Mouse (Mus musculus): ENCODE data around the gene Pax3. TPM values are rescaled to one million over a fixed set of nuclear protein-coding genes. Genes with fewer than 3 reads are reported as not detected.

Gene Pax3
- polyA plus RNA-seq, 1 experiment from 2014 or later, result 37.5 TPM

- H3K27ac ChIP-seq, result no peak overlapping the region
- H3K9ac ChIP-seq, result no peak overlapping the region
- no peak overlapping the region for H3K4me3 ChIP-seq
- no peaks in the 10 kb centered on the region for H3K4me1 ChIP-seq
- H3K36me3 ChIP-seq, result no peaks in the 10 kb centered on the region
- WGBS, result under 1% methylated on average over 15 of the region's 15 CpGs
- no peaks in the 10 kb centered on the region for H3K9me3 ChIP-seq
- no peak overlapping the region for H3K4me2 ChIP-seq (replicated peaks)
- peaks cover 90% of the 10 kb centered on the region for H3K27me3 ChIP-seq
- no peak for ATAC-seq (ENCODE audit: insufficient number of reproducible peaks, insufficient read depth, low FRiP score, low TSS enrichment)
Measured at GRCm38 (mm10) chr1:78210568-78210967, 13.6 kb upstream of the Pax3 start.

- Histone ChIP-seq H3K9ac (no peak overlapping the region), H3K36me3 (no peaks in the 10 kb centered on the region), H3K4me3 (no peak overlapping the region), H3K27ac (no peak overlapping the region), H3K4me1 (peaks cover 4% of the 10 kb centered on the region), H3K27me3 (peaks cover 94% of the 10 kb centered on the region), H3K4me2 (replicated peaks) (no peak overlapping the region), H3K9me3 (no peaks in the 10 kb centered on the region)
- ATAC-seq (ENCODE audit: insufficient number of reproducible peaks, insufficient read depth, low FRiP score, low TSS enrichment), result no peak
- 12% methylated on average over 9 of the region's 9 CpGs for WGBS
Measured at GRCm38 (mm10) chr1:78208281-78208814, 11.4 kb upstream of the Pax3 start.

- WGBS, result 28% methylated on average over 4 of the region's 4 CpGs
- no peak for ATAC-seq (ENCODE audit: insufficient number of reproducible peaks, insufficient read depth, low FRiP score, low TSS enrichment)
- Histone ChIP-seq H3K27ac (no peak overlapping the region), H3K36me3 (no peaks in the 10 kb centered on the region), H3K4me1 (peaks cover 7% of the 10 kb centered on the region), H3K4me3 (peak overlapping the region; percentile 35; the same call in 1 of the 2 replicates), H3K9me3 (no peaks in the 10 kb centered on the region), H3K9ac (no peak overlapping the region), H3K27me3 (peaks cover 86% of the 10 kb centered on the region), H3K4me2 (replicated peaks) (peak overlapping the region; percentile 54)
Measured at GRCm38 (mm10) chr1:78204341-78204740, 7.4 kb upstream of the Pax3 start.

GRCm38 (mm10) chr1:78203622-78204211 is 6.8 kb upstream of the Pax3 start:
- peak overlapping the region; percentile 35 for H3K4me3 ChIP-seq
- ATAC-seq (ENCODE audit: insufficient number of reproducible peaks, insufficient read depth, low FRiP score, low TSS enrichment), result 0 out of 2 replicates have a peak, but pooled peaks have one; percentile 17
- H3K4me2 ChIP-seq (replicated peaks), result peak overlapping the region; percentile 54
- no peaks in the 10 kb centered on the region for H3K36me3 ChIP-seq
- H3K9me3 ChIP-seq, result no peaks in the 10 kb centered on the region
- peak overlapping the region; percentile 27; the same call in 1 of the 2 replicates for H3K9ac ChIP-seq
- WGBS, result under 1% methylated on average over 32 of the region's 33 CpGs
- peaks cover 7% of the 10 kb centered on the region for H3K4me1 ChIP-seq
- H3K27ac ChIP-seq, result no peak overlapping the region
- peaks cover 86% of the 10 kb centered on the region for H3K27me3 ChIP-seq

- peak overlapping the region; percentile 35 for H3K4me3 ChIP-seq
- H3K4me1 ChIP-seq, result peaks cover 11% of the 10 kb centered on the region
- no peaks in the 10 kb centered on the region for H3K9me3 ChIP-seq
- 0 out of 2 replicates have a peak, but pooled peaks have one; percentile 2 for ATAC-seq (ENCODE audit: insufficient number of reproducible peaks, insufficient read depth, low FRiP score, low TSS enrichment)
- 1% methylated on average over 14 of the region's 14 CpGs for WGBS
- H3K4me2 ChIP-seq (replicated peaks), result peak overlapping the region; percentile 54
- H3K9ac ChIP-seq, result peak overlapping the region; percentile 27; the same call in 1 of the 2 replicates
- H3K36me3 ChIP-seq, result no peaks in the 10 kb centered on the region
- H3K27ac ChIP-seq, result no peak overlapping the region
- peaks cover 84% of the 10 kb centered on the region for H3K27me3 ChIP-seq
Measured at GRCm38 (mm10) chr1:78203086-78203614, 6.2 kb upstream of the Pax3 start.

GRCm38 (mm10) chr1:78202466-78203085 is 5.6 kb upstream of the Pax3 start:
- Histone ChIP-seq H3K9ac (no peak overlapping the region), H3K4me2 (replicated peaks) (peak overlapping the region; percentile 54), H3K36me3 (no peaks in the 10 kb centered on the region), H3K4me1 (peaks cover 11% of the 10 kb centered on the region), H3K27ac (no peak overlapping the region), H3K9me3 (no peaks in the 10 kb centered on the region), H3K27me3 (peaks cover 84% of the 10 kb centered on the region), H3K4me3 (peak overlapping the region; percentile 35)
- WGBS, result under 1% methylated on average over 23 of the region's 23 CpGs
- ATAC-seq (ENCODE audit: insufficient number of reproducible peaks, insufficient read depth, low FRiP score, low TSS enrichment), result no peak

- H3K9ac ChIP-seq, result no peak overlapping the region; the same call in 1 of the 2 replicates
- ATAC-seq (ENCODE audit: insufficient number of reproducible peaks, insufficient read depth, low FRiP score, low TSS enrichment), result no peak
- no peaks in the 10 kb centered on the region for H3K9me3 ChIP-seq
- no peak overlapping the region for H3K27ac ChIP-seq
- H3K4me1 ChIP-seq, result peaks cover 16% of the 10 kb centered on the region
- H3K4me2 ChIP-seq (replicated peaks), result peak overlapping the region; percentile 21
- peak overlapping the region; percentile 14 for H3K4me3 ChIP-seq
- no peaks in the 10 kb centered on the region for H3K36me3 ChIP-seq
- 1% methylated on average over 28 of the region's 28 CpGs for WGBS
- H3K27me3 ChIP-seq, result peaks cover 84% of the 10 kb centered on the region
Measured at GRCm38 (mm10) chr1:78201251-78202010, 4.5 kb upstream of the Pax3 start.

- Histone ChIP-seq H3K9ac (no peak overlapping the region), H3K4me2 (replicated peaks) (peak overlapping the region; percentile 24; the same call in 1 of the 2 replicates), H3K4me1 (peaks cover 17% of the 10 kb centered on the region), H3K36me3 (no peaks in the 10 kb centered on the region), H3K4me3 (no peak overlapping the region), H3K27ac (no peak overlapping the region), H3K9me3 (no peaks in the 10 kb centered on the region), H3K27me3 (peaks cover 77% of the 10 kb centered on the region)
- ATAC-seq (ENCODE audit: insufficient number of reproducible peaks, insufficient read depth, low FRiP score, low TSS enrichment), result no peak
- whole genome bisulfite sequencing, result 3% methylated on average over 15 of the region's 15 CpGs
Measured at GRCm38 (mm10) chr1:78200191-78200590, 3.3 kb upstream of the Pax3 start.

- H3K9ac ChIP-seq, result no peak overlapping the region
- peaks cover 72% of the 10 kb centered on the region for H3K27me3 ChIP-seq
- ATAC-seq (ENCODE audit: insufficient number of reproducible peaks, insufficient read depth, low FRiP score, low TSS enrichment), result no peak
- H3K9me3 ChIP-seq, result no peaks in the 10 kb centered on the region
- H3K36me3 ChIP-seq, result no peaks in the 10 kb centered on the region
- WGBS, result 9% methylated on average over 9 of the region's 9 CpGs
- H3K4me1 ChIP-seq, result peaks cover 17% of the 10 kb centered on the region
- no peak overlapping the region for H3K4me2 ChIP-seq (replicated peaks)
- H3K4me3 ChIP-seq, result no peak overlapping the region
- H3K27ac ChIP-seq, result no peak overlapping the region
Measured at GRCm38 (mm10) chr1:78199221-78199620, 2.3 kb upstream of the Pax3 start.

GRCm38 (mm10) chr1:78198319-78198940 is 1.5 kb upstream of the Pax3 start:
- Histone ChIP-seq H3K4me2 (replicated peaks) (peak overlapping the region; percentile 58; the same call in 1 of the 2 replicates), H3K9ac (no peak overlapping the region), H3K27ac (no peak overlapping the region), H3K4me1 (peaks cover 13% of the 10 kb centered on the region), H3K4me3 (no peak overlapping the region), H3K36me3 (no peaks in the 10 kb centered on the region), H3K27me3 (peaks cover 70% of the 10 kb centered on the region), H3K9me3 (no peaks in the 10 kb centered on the region)
- ATAC-seq (ENCODE audit: insufficient number of reproducible peaks, insufficient read depth, low FRiP score, low TSS enrichment), result no peak
- WGBS, result 2% methylated on average over 9 of the region's 9 CpGs

Measured in embryonic facial prominence, embryonic 12.5 days (tissue).